Mouse (Mus musculus): ENCODE measurements around the gene Thbd.

DNA sequence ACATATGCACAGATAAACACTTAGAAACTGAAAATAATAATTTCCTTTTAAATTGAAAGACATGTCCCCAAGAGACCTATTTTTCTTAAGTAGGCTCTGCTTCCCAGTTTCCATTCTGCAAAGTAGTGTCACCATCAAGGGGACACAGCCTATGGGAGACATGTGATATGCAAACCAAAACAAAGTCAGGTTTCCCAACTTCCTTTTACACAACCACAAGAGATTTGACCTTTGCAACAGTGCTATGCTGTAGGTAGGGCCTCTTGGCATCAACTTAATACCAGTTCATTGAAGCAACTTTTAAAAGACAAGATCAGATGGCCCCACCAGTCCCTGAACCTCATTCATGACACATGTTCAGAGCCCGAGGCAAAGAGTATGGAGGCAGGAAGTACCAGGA lies 14.8 kb downstream of the Thbd start:
- TF ChIP-seq POLR2A (IDR thresholded peaks at IDR 0.05; ENCODE audit: low read depth, low read length): no peak
- no peak for TF ChIP-seq CTCF (conservative IDR thresholded peaks at IDR 0.05 in 1 of 2, IDR thresholded peaks at IDR 0.05 in 1 of 2; ENCODE audit: low read depth in 2 of 2, low read length in 2 of 2)
- no peak for TF ChIP-seq ZKSCAN1 (IDR thresholded peaks at IDR 0.05; ENCODE audit: borderline replicate concordance, low read depth, low read length)
- TF ChIP-seq HCFC1 (IDR thresholded peaks at IDR 0.05; ENCODE audit: low read depth, low read length): no peak
- TF ChIP-seq MAFK (IDR thresholded peaks at IDR 0.05; ENCODE audit: insufficient replicate concordance, low read length): no peak
- TF ChIP-seq JUN (IDR thresholded peaks at IDR 0.05; ENCODE audit: insufficient read depth, low read depth, low read length): no peak
- TF ChIP-seq MXI1 (IDR thresholded peaks at IDR 0.05; ENCODE audit: low read depth, low read length): no peak

All from CH12.LX (cell line).